Mouse (Mus musculus): ENCODE data around the gene Igf2bp2. TPM values are rescaled to one million over a fixed set of nuclear protein-coding genes. Genes with fewer than 3 reads are reported as not detected.

Gene Igf2bp2
- total and polyA plus RNA-seq, 2 experiments from 2014 or later, result 5.6 to 12.2 TPM

DNA sequence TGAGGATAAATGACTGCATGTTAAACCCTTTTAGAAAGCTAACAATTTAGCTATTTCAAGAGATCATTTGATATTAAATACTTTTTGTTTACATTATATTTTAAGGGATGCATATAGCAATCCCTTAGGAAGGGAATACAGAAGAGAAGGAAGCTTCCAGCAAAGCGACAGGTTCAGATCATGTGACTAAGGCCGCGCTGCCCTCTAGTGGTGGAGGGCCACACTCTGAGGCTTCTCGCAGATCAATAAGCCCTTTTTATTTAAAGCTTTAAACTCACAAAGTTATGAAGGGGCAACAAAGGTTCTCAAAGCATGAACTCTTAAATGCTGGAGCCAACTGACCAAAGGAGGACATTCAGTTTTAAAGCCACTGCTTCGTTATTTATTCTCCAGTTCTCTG lies 39.4 kb downstream of the Igf2bp2 start:
- Histone ChIP-seq H3K4me1 (ENCODE audit: insufficient read depth) (no peaks in the 10 kb centered on the region), H3K27ac (ENCODE audit: low read depth, low read length) (no peak overlapping the region), H3K4me3 (ENCODE audit: low read depth, low read length) (no peak overlapping the region), H3K27me3 (ENCODE audit: insufficient read depth, low read length) (no peaks in the 10 kb centered on the region), H3K9me3 (ENCODE audit: low read length) (no peaks in the 10 kb centered on the region), H3K9ac (no peak overlapping the region), H3K4me2 (ENCODE audit: low read depth) (no peak overlapping the region), H3K36me3 (ENCODE audit: insufficient read depth) (no peaks in the 10 kb centered on the region)
- DNase-seq (peak; percentile 31), ATAC-seq (no peak)
- 29% methylated on average over 5 of the region's 5 CpGs for WGBS
- peak; percentile 65 for TF ChIP-seq CTCF (IDR thresholded peaks at IDR 0.05; ENCODE audit: low read depth)

DNA sequence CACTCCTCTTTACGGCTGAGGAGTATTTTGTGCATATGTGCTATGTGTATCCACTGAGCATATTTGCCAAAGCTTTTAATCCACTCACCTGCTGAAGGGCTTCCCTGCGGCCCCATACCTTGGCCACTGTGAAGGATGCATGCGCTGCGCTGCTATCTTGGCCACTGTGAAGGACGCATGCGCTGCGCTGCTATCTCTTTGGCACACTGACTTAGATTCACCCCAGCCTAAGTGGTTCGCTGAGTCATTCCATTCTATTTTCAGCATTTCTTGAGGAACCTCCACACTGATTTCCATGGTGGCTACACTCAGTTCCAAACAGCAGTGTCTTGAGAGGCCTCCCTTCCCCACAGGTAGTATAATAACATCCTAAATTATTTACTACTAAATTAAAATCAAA lies 42.0 kb downstream of the Igf2bp2 start:
- Histone ChIP-seq H3K9me3 (ENCODE audit: low read length) (no peaks in the 10 kb centered on the region), H3K36me3 (ENCODE audit: insufficient read depth) (no peaks in the 10 kb centered on the region), H3K9ac (no peak overlapping the region)

DNA sequence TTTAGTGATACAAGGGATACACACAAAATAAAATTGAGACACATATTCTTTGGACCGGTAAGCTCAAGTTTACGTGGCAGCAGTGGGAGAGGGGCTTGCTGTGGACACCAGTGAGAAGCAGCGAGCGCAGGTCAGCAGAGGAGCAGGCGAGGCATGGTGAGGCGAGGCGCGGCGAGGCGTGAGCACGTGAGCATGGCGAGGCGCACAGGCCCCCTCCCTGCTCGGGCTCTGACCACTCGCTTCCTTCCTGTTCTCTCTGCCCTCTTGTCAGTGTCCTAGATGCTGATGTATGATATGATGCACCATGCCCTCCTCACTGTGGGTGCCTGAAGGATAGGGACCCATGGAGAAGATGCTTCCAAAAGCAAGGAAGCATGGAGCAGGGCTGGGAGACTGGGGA lies 43.6 kb downstream of the Igf2bp2 start:
- no peak for TF ChIP-seq CTCF (IDR thresholded peaks at IDR 0.05; ENCODE audit: low read depth)
- WGBS, result 94% methylated on average over 15 of the region's 15 CpGs

More for the DNA sequence above, 42.0 kb downstream of the Igf2bp2 start:
- no peak for DNase-seq
- Histone ChIP-seq H3K4me3 (ENCODE audit: low read depth, low read length) (no peak overlapping the region), H3K27me3 (ENCODE audit: insufficient read depth, low read length) (no peaks in the 10 kb centered on the region), H3K4me1 (ENCODE audit: insufficient read depth) (no peaks in the 10 kb centered on the region), H3K4me2 (ENCODE audit: low read depth) (no peak overlapping the region), H3K27ac (ENCODE audit: low read depth, low read length) (no peak overlapping the region)
- WGBS, result 96% methylated on average over 8 of the region's 8 CpGs
- TF ChIP-seq CTCF (IDR thresholded peaks at IDR 0.05; ENCODE audit: low read depth), result no peak
- no peak for ATAC-seq

DNA sequence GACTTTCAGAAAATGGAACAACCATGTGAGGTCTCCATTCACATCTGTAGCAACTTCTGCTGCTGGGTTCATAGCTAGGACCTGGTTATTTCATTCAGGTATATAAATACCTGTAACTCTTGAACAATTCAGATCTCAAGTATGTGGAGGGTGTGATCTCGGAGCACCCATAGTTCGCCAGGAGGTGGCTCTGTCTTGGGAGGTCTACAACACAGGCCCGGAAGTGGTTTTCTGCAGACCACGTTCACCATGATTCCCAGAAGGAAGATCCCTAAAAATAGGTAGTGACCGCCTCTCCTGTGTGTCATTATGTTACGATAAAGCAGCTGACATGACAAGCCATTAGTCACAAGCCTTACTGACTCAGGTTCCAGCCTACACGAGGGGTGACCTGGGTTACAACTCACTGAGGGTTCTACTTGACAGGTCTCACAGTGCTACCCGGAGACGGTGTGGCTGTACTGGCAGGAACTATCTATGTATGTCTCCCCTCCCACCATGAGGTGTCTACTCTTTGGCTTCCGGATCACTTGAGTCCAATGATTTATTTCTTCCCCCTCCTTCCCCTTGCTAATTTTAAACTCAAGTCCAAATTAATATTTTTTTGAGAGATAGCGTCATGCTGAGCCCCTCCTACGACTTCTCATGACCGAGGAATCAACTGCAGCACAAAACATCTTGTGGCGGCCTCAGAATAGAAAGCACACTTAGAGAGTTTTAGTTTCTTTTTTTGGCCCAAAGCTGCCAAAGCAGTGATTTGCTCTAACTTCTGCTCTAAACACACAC lies 44.2 kb downstream of the Igf2bp2 start:
- ATAC-seq (no peak), DNase-seq (no peak)
- H3K4me2 ChIP-seq (ENCODE audit: low read depth), result no peak overlapping the region
- TF ChIP-seq CTCF (IDR thresholded peaks at IDR 0.05; ENCODE audit: low read depth), result no peak
- H3K27ac ChIP-seq (ENCODE audit: low read depth, low read length), result no peak overlapping the region
- no peaks in the 10 kb centered on the region for H3K9me3 ChIP-seq (ENCODE audit: low read length)
- H3K9ac ChIP-seq, result no peak overlapping the region
- H3K4me3 ChIP-seq (ENCODE audit: low read depth, low read length), result no peak overlapping the region
- no peaks in the 10 kb centered on the region for H3K36me3 ChIP-seq (ENCODE audit: insufficient read depth)
- H3K27me3 ChIP-seq (ENCODE audit: insufficient read depth, low read length), result no peaks in the 10 kb centered on the region
- no peaks in the 10 kb centered on the region for H3K4me1 ChIP-seq (ENCODE audit: insufficient read depth)
- WGBS, result 88% methylated on average over 14 of the region's 14 CpGs

More for the DNA sequence above, 43.6 kb downstream of the Igf2bp2 start:
- Histone ChIP-seq H3K4me1 (ENCODE audit: insufficient read depth) (no peaks in the 10 kb centered on the region), H3K9me3 (ENCODE audit: low read length) (no peaks in the 10 kb centered on the region), H3K4me3 (ENCODE audit: low read depth, low read length) (no peak overlapping the region), H3K27me3 (ENCODE audit: insufficient read depth, low read length) (no peaks in the 10 kb centered on the region), H3K9ac (no peak overlapping the region), H3K27ac (ENCODE audit: low read depth, low read length) (no peak overlapping the region), H3K36me3 (ENCODE audit: insufficient read depth) (no peaks in the 10 kb centered on the region), H3K4me2 (ENCODE audit: low read depth) (no peak overlapping the region)
- DNase-seq (no peak), ATAC-seq (no peak)

DNA sequence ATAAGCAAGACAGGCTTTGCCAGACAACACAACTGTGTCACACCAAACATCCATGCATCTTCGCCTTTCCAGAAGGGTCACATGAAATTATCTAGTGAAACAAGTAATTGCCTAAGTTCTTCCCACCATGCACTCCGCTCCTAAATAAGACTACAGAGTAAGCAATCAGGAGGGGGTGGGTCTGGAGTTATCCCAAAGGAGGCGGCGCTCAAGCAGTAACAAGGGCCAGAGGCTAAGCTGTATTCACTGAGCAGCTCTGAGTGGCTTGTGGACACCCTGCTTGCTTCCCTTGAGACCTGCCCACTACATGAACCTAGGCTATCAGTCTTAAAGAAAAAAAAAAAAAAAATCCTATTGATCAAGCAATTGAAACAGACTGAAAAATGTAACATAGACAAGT lies 44.9 kb downstream of the Igf2bp2 start:
- no peak overlapping the region for H3K9ac ChIP-seq
- no peaks in the 10 kb centered on the region for H3K27me3 ChIP-seq (ENCODE audit: insufficient read depth, low read length)
- DNase-seq (no peak), ATAC-seq (no peak)
- WGBS, result 89% methylated on average over 4 of the region's 4 CpGs
- H3K4me3 ChIP-seq (ENCODE audit: low read depth, low read length), result no peak overlapping the region
- H3K36me3 ChIP-seq (ENCODE audit: insufficient read depth), result no peaks in the 10 kb centered on the region
- no peak for TF ChIP-seq CTCF (IDR thresholded peaks at IDR 0.05; ENCODE audit: low read depth)
- H3K9me3 ChIP-seq (ENCODE audit: low read length), result no peaks in the 10 kb centered on the region
- H3K27ac ChIP-seq (ENCODE audit: low read depth, low read length), result no peak overlapping the region
- no peak overlapping the region for H3K4me2 ChIP-seq (ENCODE audit: low read depth)
- no peaks in the 10 kb centered on the region for H3K4me1 ChIP-seq (ENCODE audit: insufficient read depth)

DNA sequence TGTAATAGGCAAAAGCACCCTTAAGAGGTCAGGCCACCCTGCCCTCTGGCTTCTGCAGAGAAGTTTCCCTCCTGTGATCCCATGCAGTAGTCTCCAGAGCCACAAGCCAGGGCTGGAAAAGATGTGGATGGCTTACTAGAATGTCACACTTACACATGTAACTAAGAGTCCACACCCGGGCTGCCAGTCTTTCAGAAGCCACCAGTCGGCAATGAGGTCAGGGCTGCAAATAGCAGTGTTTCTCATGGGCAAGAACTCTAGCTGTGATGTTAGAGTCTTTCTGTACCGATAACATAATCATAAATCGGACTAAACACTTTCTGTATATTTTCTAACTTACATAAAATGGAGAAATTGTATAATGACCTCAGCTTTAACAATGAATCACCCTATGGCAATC lies 46.4 kb downstream of the Igf2bp2 start:
- WGBS, result 96% methylated on average over 4 of the region's 4 CpGs
- ATAC-seq (no peak), DNase-seq (no peak)
- H3K36me3 ChIP-seq (ENCODE audit: insufficient read depth), result no peaks in the 10 kb centered on the region
- H3K9me3 ChIP-seq (ENCODE audit: low read length), result no peaks in the 10 kb centered on the region
- TF ChIP-seq CTCF (IDR thresholded peaks at IDR 0.05; ENCODE audit: low read depth), result no peak
- H3K4me1 ChIP-seq (ENCODE audit: insufficient read depth), result no peaks in the 10 kb centered on the region
- no peak overlapping the region for H3K9ac ChIP-seq
- no peaks in the 10 kb centered on the region for H3K27me3 ChIP-seq (ENCODE audit: insufficient read depth, low read length)
- H3K27ac ChIP-seq (ENCODE audit: low read depth, low read length), result no peak overlapping the region
- no peak overlapping the region for H3K4me2 ChIP-seq (ENCODE audit: low read depth)
- H3K4me3 ChIP-seq (ENCODE audit: low read depth, low read length), result no peak overlapping the region

DNA sequence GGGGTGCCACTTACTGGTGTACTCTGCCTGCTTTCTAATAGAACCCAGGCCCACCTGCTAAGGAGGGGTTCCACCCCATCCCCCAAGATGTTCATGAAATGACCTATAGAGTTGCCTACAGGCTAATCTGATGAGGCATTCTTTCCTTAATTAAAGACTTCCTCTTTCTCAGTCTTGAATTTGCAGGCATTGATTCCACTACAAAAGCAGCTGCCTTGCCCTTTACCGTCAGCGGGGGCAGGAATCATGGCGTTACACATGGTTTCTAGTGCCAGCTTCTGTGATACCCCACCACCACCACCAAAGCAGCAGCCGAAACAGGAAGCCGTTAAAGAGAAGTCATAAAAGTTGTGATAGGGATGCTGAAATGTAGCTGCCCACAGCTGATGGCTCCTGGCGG lies 47.0 kb downstream of the Igf2bp2 start:
- 85% methylated on average over 6 of the region's 6 CpGs for WGBS
- DNase-seq (no peak), ATAC-seq (no peak)
- Histone ChIP-seq H3K27ac (ENCODE audit: low read depth, low read length) (no peak overlapping the region), H3K36me3 (ENCODE audit: insufficient read depth) (no peaks in the 10 kb centered on the region), H3K4me3 (ENCODE audit: low read depth, low read length) (no peak overlapping the region), H3K9me3 (ENCODE audit: low read length) (no peaks in the 10 kb centered on the region), H3K4me1 (ENCODE audit: insufficient read depth) (no peaks in the 10 kb centered on the region), H3K9ac (no peak overlapping the region), H3K27me3 (ENCODE audit: insufficient read depth, low read length) (no peaks in the 10 kb centered on the region), H3K4me2 (ENCODE audit: low read depth) (no peak overlapping the region)
- TF ChIP-seq CTCF (IDR thresholded peaks at IDR 0.05; ENCODE audit: low read depth), result no peak

Data from forebrain, postnatal 0 days (tissue).